Mouse (Mus musculus) stomach, embryonic 14.5 days (tissue): ENCODE data around the gene Bach2. TPM values are rescaled to one million over a fixed set of nuclear protein-coding genes. Genes with fewer than 3 reads are reported as not detected.

ENCODE experiments used
- ATAC-seq: fragments of 200-750 bp; cut with Nextera tagmentation; 2 replicates; pipeline ENCODE4 v1.8.0; 2017; ENCODE audit warnings: low read depth, moderate TSS enrichment; ENCODE audit not compliant: insufficient number of reproducible peaks, insufficient read depth, low FRiP score
- H3K27ac ChIP-seq: fragments of 300-500 bp; sonication (generic); 2 replicates; pipeline ENCODE4 v1.5.1; 2014; ENCODE audit warnings: mild to moderate bottlenecking, low read length, moderate library complexity, mixed read lengths
- H3K27me3 ChIP-seq: fragments of 300-500 bp; sonication (generic); 2 replicates; pipeline ENCODE4 v1.6.1; 2014; ENCODE audit warnings: low read length, control low read depth, mixed read lengths; ENCODE audit not compliant: control insufficient read depth, insufficient read depth
- H3K36me3 ChIP-seq: fragments of 300-500 bp; sonication (generic); 2 replicates; pipeline ENCODE4 v1.6.1; 2014; ENCODE audit warnings: mild to moderate bottlenecking, control low read depth, low read length, moderate library complexity, mixed read lengths; ENCODE audit not compliant: control insufficient read depth, insufficient read depth
- H3K4me1 ChIP-seq: fragments of 300-500 bp; sonication (generic); 2 replicates; pipeline ENCODE4 v1.6.1; 2014; ENCODE audit warnings: low read length, control low read depth, mixed read lengths; ENCODE audit not compliant: control insufficient read depth, insufficient read depth
- H3K4me2 ChIP-seq: fragments of 300-500 bp; sonication (generic); replicated peaks from 2 replicates; pipeline ENCODE4 v1.6.1; 2014; ENCODE audit warnings: low read depth, low read length, control low read depth
- H3K4me3 ChIP-seq: fragments of 300-500 bp; sonication (generic); 2 replicates; pipeline ENCODE4 v1.5.1; 2014; ENCODE audit warnings: low read depth, low read length, control low read depth
- H3K9ac ChIP-seq: fragments of 300-500 bp; sonication (generic); replicated peaks from 2 replicates; pipeline ENCODE4 v1.6.1; 2014; ENCODE audit warnings: low read depth, mild to moderate bottlenecking, control low read depth, low read length, moderate library complexity, mixed read lengths
- H3K9me3 ChIP-seq: fragments of 300-500 bp; sonication (generic); 2 replicates; pipeline ENCODE4 v1.6.1; 2016; ENCODE audit warnings: low read depth, low read length, control low read depth; ENCODE audit not compliant: control insufficient read depth
- WGBS: fragments of 180-500 bp; shearing (Covaris S2); extraction: QIAGEN DNeasy Blood & Tissue Kit; methylation state at CpG from one replicate; pipeline ENCODE4 v1.1.7; 2014; 5-methylcytosine and 5-hydroxymethylcytosine counted together
- polyA plus RNA-seq: library from polyadenylated mRNA; unstranded; fragments of >200 nt; fragmentation: Nextera tagmentation; extraction: Ambion mirVana; gene quantifications from 2 replicates; pipeline ENCODE4 v1.2.1, GENCODE M21; 2014

Bach2 gene
- polyA plus RNA-seq, 1 experiment from 2014 or later: 8.4 TPM

DNA sequence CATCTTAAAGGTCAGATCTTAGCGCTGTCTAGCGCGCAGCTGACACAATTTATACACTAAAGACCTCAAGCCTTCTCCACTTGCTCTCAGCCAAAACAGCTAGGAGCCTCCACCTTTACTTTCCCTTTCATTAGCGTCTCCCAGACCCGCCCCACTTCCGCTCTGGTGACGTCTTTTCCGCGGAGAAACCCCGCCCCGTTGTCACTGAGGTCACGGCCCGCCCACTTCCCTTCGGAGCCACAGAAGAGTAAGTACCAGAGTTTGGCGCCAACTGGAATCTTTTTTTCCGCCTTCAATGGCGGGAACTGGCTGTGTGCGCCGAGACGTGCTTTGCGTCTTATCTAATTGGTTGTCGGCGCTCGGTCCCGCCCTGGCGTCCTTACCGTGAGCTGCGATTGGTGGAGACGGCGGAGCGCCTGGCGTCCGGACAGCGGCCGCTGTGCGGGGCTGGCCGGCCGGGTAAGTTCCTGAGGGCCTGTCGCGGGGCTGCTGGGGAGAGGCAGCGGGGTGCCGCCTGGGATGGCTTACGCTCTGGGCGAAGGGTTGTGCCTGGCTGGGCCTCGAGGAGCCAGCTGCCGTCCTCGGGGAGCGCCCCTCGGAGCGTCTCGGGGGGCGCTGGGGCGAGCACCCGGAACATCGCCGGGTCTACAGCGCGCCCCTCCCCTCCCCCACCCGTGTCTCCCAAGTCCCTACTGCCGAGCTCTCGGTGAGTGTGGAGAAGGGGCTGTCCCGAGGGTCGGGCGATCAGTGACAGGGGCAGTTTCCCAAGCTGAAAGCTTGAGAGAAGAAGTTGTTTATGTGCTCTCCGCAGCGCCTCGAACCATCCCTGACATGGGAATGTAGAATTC, 376.7 kb downstream of the Bach2 start, which contains the start of gene Casp8ap2:
Gene Casp8ap2, plus strand, starts transcription at position 418 of the 848 bp plus-strand sequence.
- H3K27me3 ChIP-seq: no peaks in the 10 kb centered on the region
- no peaks in the 10 kb centered on the region for H3K9me3 ChIP-seq
- H3K4me2 ChIP-seq: peak within 1 kb of the TSS; percentile 75
- H3K4me3 ChIP-seq: peak within 1 kb of the TSS; percentile 85
- H3K36me3 ChIP-seq: no peaks in the 10 kb centered on the region
- peaks cover 7% of the 10 kb centered on the region; the same call in 1 of the 2 replicates for H3K4me1 ChIP-seq
- under 1% methylated on average over 66 of the region's 67 CpGs for WGBS
- peak within 1 kb of the TSS; percentile 81 for H3K27ac ChIP-seq
- H3K9ac ChIP-seq: peak within 1 kb of the TSS; percentile 74
- peak; percentile 99 for ATAC-seq

- Histone ChIP-seq H3K4me3 (no peak overlapping the region), H3K27me3 (no peaks in the 10 kb centered on the region), H3K4me2 (no peak overlapping the region), H3K9me3 (no peaks in the 10 kb centered on the region), H3K36me3 (peaks cover 4% of the 10 kb centered on the region; the same call in 1 of the 2 replicates), H3K4me1 (peaks cover 7% of the 10 kb centered on the region; the same call in 1 of the 2 replicates), H3K27ac (no peak overlapping the region), H3K9ac (no peak overlapping the region)
- ATAC-seq: no peak
Observed at GRCm38 (mm10) chr4:32621637-32622036, 383.0 kb downstream of the Bach2 start.
